Mouse (Mus musculus): ENCODE measurements at regions not wholly inside any gene's neighbourhood (a gene's known extent, or its start where the extent isn't known, plus 50 kb on each side); places are given as distances from the start of the nearest gene placed in this dataset.
A peak's percentile ranks its signal among the peaks of the same experiment; 100 is the strongest.

DNA sequence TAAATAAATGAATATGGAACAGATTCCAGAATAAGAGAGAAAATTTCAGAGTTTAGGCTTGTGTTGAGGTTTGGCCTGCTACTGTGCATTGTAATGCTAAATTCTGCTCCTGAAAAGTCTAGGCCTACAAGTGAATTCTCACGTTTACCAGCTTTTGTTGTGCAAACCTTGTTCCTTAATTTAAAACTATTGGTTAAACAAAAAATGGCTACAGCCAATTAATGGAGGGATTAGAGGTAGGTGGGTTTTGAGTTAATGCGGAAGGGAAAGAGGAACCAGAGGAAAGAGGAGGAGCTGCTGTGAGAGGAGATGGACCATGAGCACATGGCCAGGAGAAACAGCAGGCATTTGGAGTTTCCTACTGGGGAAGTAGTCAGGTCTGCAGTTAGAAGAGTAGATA lies 79.1 kb upstream of the Tle4 start:
- no peak for DNase-seq (ENCODE audit: low read depth, low spot score)

DNA sequence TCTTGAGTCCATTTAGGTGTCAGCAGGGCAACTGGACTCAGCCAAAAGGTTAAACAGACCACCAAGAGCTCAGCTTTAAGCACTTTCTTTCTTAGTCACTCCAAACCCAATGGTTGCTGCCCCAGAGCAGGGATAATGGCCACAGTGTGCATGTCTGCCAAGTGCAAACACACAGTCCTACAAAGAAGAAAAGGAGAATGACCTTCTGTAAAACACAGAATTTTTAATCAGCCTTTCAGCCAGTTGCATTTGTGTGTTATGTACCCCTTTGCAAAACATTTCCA lies 72.9 kb upstream of the Tle4 start:
- no peak for DNase-seq (ENCODE audit: low read depth, low spot score)

DNA sequence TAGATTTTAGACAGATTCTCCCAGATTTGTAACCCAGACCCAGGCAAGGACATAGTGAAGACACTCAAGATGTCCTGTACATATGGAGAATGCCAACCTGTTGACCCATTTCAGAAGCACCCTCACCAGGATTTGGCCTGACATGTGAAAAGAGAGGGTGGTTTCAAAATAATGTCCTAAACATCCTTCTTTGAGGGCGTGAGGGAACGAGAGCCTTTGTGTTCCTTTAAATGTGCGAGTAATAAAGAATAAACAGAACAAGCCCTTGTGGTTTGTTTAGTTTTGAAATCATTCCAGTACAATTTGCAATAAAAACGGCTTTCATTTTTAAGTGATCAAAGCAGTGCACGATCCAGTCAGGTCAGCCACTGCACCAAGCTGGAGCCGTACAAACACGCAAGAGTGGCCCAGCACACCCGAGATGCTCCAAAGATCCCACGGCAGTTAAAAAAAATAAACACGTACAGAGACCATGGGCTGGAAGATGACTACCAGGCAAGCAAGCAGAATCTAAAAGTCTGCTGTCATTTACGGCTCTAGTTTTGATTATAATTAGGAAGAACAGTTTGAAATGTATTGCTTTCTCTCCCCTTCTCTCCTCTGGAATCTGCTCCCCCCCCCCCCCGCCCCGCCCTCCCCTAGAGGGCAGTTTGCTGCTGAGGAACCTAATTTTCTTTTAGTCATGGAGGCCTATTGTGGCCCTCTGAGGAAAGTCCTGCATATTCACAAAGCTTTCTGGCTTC lies 72.4 kb upstream of the Tle4 start:
- no peak for DNase-seq (ENCODE audit: low read depth, low spot score)

DNA sequence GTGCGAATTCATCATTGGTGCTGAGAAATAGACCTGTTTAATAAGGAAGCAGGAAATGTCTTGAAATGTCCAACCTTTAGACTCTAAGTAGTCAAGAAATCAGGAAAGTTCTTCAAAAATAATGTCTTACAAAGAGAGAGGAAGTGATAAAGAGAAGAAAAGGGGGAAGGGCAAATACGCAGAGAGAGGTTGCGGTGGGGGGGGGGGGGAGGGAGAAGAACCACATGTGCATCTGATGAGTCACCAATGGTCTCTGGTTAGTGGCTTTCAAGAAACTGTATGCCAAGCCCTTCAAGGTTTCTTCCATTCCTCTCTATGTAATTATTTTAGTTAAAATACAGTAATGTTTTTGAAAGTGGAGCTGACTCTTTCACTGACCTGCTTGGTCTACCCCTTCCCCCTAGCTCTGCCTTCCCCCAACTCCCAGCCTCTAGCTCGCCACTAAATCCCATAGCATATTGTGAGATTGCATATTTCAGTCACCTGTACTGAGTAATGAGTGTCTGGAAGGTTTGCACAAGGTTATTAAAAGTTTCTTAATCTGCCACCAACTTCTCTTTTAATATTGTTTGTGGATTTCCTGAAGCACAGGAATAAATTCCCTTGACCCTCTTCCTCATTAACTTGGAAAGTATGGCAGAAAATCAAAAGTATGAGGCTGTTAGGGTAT lies 70.8 kb upstream of the Tle4 start:
- DNase-seq (ENCODE audit: low read depth, low spot score) = no peak

DNA sequence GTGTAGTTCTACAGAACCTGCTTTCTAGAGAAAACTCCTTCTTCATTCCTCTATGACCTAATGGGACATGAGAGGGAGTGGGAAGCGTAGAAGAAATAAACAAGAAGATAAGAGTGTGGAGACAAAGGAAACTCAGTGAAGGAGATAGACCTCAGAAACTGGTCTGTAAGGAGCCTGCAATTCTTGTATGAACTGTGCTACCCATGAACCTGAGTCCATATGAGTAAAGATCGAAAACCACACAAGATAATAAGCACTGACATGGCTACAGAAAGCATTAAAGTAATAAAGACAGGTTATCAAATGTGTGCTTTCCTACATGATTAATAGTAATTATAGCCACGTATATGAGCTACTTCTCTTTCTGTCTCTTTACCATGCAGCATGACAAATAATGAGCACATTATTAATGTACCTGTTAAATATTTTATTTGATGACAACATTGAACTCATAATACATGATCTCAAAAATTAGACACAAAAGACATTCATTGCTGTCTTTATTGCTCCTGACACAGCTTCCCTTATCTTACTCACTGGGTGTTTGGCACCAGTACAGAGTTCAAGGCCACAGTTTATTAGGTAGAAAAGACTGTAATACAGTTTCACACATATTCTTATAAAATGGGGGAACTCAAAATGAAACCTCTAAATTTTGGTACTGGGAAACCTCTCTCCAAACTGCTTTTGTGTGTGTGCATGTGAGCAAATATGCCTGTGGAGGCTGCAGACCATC lies 67.0 kb upstream of the Tle4 start:
- DNase-seq (ENCODE audit: low read depth, low spot score) = no peak

DNA sequence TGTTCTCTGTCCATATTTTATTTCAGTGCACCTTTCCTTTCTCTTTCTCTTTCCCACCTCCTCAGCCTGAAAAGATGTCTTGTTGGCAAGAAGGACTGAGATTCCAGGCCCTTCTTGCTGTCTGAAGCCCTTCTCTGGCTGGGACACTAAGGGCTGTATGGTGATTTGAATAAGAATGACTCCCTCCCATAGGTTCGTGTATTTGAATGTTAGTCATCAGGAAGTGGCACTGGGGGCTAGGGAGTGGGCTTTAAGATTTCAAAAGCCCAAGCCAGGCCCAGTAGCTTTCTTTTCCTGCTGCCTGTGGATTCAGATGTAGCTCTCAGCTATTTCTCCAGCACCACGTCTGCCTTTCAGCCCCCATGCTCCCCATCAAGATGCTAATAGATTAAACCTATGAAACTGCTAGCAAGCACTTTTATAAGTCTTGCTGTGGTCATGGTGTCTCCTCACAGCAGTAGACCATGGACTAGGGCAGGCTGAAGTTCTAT lies 66.3 kb upstream of the Tle4 start:
- no peak for DNase-seq (ENCODE audit: low read depth, low spot score)

DNA sequence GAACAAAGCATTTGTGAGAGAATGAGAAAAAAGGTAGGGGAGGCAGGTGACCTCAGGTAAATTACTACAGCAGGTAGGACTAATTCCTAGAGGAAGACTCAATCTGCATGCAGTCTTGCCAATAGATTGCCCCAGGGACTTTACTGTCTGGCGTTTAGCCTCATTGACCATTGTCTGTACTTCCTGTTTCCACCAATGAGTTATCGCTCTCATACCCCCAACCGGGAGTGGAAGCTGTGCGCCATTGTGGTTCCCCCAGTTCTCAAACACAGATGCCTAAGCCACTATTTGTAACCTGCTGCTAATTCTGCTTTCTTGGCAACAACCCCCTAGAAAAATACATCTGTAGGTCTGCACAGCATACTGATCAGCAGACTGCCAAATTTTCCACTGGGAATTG lies 65.5 kb upstream of the Tle4 start:
- DNase-seq (ENCODE audit: low read depth, low spot score) = no peak

DNA sequence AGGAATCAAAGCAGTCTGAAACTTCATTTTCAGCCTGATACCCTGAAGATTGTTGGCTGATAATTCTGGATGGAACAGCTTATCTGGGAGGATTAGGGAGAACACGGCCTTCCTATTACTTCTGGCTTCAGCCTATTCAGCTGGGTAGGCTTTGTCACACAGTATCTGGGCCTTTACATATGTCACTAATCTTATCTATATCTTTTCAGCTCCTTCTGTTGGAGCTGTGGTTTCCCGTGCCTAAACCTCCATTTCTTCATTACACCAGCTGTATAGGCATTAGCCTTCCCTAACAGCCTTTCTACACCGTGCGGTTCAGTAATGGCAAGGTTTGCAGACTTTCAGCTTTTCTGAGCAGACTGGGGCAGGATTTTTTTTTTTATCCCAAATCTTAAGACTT lies 61.9 kb upstream of the Tle4 start:
- DNase-seq (ENCODE audit: low read depth, low spot score) = no peak

DNA sequence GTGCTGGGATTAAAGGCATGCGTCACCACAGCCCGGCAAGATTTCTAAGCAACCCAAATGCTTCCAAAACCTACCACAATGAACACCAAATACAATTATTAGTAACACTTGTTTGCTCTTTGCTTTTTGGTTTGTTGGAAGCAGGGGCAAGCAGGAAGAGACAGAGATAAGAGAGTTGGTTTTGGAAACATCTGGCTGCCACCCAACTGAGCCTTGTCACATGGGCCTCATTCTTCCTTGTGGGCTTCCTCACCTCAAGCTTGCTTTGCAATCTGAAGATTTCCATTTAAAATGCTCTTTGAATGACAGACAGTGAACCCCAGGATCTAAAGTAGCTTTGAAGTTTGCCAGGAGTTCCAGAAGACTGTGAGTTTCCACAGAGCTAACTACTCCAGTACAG lies 60.6 kb upstream of the Tle4 start:
- DNase-seq (ENCODE audit: low read depth, low spot score) = no peak

DNA sequence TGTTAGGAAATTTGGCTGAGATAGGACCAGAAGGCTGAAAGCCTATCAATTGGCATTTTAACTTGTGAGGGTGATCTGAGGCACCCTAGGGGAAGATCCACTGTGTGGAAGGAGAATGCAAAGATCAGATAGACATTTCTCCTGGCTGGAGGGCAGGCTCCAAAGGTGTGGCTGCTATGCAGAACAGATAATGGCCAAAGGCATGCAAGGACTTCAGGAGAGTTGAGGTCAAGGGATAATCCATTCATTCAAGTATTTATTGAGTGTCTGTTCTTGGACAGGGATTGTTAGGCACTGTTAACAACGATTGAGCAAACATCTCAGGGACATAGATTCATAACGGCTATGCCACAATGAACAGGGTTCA lies 58.2 kb upstream of the Tle4 start:
- DNase-seq (ENCODE audit: low read depth, low spot score) = no peak

DNA sequence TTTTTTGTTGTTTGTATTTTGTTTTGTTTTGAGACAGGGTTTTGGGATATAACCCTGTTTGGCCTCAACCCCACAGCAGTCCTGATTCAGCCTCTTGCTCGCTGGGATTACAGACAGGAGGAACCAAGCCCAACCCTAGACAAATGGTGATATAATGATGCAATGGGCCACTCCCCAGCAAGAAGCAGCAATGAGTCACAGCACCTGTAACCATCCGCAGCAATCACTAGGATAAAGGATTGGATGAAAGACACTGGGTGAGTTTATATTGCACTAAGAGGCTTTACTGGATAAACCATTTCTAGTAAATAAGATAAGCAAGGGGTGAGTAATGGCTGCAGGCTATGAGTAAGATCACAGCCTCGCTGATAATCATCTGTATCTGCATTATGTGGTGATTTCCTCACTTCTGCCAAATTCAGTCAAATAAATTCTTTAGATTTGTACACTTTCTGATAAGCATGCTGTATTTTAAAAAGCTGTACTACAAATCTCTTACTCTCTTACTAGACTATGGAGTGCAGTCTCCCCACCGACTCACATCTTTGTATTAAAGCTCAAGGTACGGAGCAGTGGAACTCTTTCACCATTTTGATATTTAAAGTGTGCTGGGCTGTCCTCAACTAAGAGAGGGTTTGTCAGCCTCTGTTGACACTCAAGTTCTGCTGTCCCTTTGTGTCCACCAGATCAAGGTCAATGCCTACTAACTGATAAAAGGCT lies 57.6 kb upstream of the Tle4 start:
- DNase-seq (ENCODE audit: low read depth, low spot score) = peak; percentile 41
